17 mouse cellular contexts compared by ENCODE assay signal in genomic region chr10:63652887-63653286, GRCm38 (mm10).
DNase-seq lines count a peak whose midpoint lies in the region; ATAC-seq lines count a peak whose summit lies in the region.
"Had no signal": no experiment of that assay in that cellular context is flagged by ENCODE, and none has a peak within 500 bp of the region (broad histone marks: within the 10 kb centered on the region; RNA-seq: fewer than 3 reads in every experiment).

No protein-coding gene starts in this region.

- peak; percentile 7 for DNase-seq in Muller cell, postnatal 12 days (ENCODE audit: inconsistent ontology term)
- DNase-seq in cerebellum, adult 11-12 months, result peak; percentile 56
- DNase-seq in cerebellum, postnatal 25 days, result peak; percentile 47 to 57
- DNase-seq in lung, postnatal 10 days, result peak; percentile 26
- DNase-seq in thymus, adult 18-20 months, result no peak
- no peak for DNase-seq in hindbrain, embryonic 10.5 days (ENCODE audit: low spot score)
- DNase-seq: gastrocnemius, postnatal 25 days; kidney, adult 8-10 months; kidney, postnatal 4 days; right cerebral cortex, adult 18-20 months; thymus, adult 2 months had no signal

- no peak overlapping the region for H3K27ac ChIP-seq in hindbrain, embryonic 16.5 days (ENCODE audit: low read depth, low read length)
- H3K27ac ChIP-seq in hindbrain, embryonic 10.5 days, result no peak overlapping the region
- H3K27ac ChIP-seq: embryonic facial prominence, embryonic 15.5 days; macrophage; midbrain, embryonic 12.5 days had no signal

- no peak overlapping the region for H3K4me3 ChIP-seq in hindbrain, embryonic 16.5 days (ENCODE audit: low read length)
- no peak overlapping the region for H3K4me3 ChIP-seq in hindbrain, embryonic 10.5 days
- H3K4me3 ChIP-seq: embryonic facial prominence, embryonic 15.5 days; midbrain, embryonic 12.5 days; myocyte had no signal

- no peak overlapping the region for H3K4me2 ChIP-seq in hindbrain, embryonic 16.5 days (ENCODE audit: low read length)
- H3K4me2 ChIP-seq: embryonic facial prominence, embryonic 15.5 days; midbrain, embryonic 12.5 days had no signal

- ATAC-seq in hindbrain, embryonic 16.5 days, result no peak
- ATAC-seq: inflammation-experienced regulatory T-cells, adult 6 months had no signal

- WGBS in hindbrain, embryonic 16.5 days, result 79% methylated on average over 9 of the region's 9 CpGs
- 82% methylated on average over 9 of the region's 9 CpGs for WGBS in hindbrain, embryonic 10.5 days

- no peaks in the 10 kb centered on the region for H3K9me3 ChIP-seq in hindbrain, embryonic 16.5 days (ENCODE audit: control insufficient read depth, low read length)
- H3K9me3 ChIP-seq in hindbrain, embryonic 10.5 days, result no peaks in the 10 kb centered on the region
- H3K9me3 ChIP-seq: embryonic facial prominence, embryonic 15.5 days; midbrain, embryonic 12.5 days had no signal

- no peaks in the 10 kb centered on the region for H3K4me1 ChIP-seq in hindbrain, embryonic 16.5 days (ENCODE audit: control insufficient read depth, insufficient read depth, low read depth, low read length)
- H3K4me1 ChIP-seq in hindbrain, embryonic 10.5 days (replicated peaks), result 0 out of 2 replicates have a peak, but pooled peaks cover 5% of the 10 kb centered on the region
- H3K4me1 ChIP-seq: embryonic facial prominence, embryonic 15.5 days; midbrain, embryonic 12.5 days had no signal

- H3K27me3 ChIP-seq in hindbrain, embryonic 16.5 days (replicated peaks; ENCODE audit: control insufficient read depth, insufficient read depth, low read length), result no peaks in the 10 kb centered on the region
- H3K27me3 ChIP-seq in hindbrain, embryonic 10.5 days (ENCODE audit: insufficient read depth, poor library complexity, severe bottlenecking), result no peaks in the 10 kb centered on the region
- H3K27me3 ChIP-seq: embryonic facial prominence, embryonic 15.5 days; midbrain, embryonic 12.5 days had no signal

- H3K36me3 ChIP-seq in hindbrain, embryonic 16.5 days (ENCODE audit: control insufficient read depth, insufficient read depth, low read length), result no peaks in the 10 kb centered on the region
- no peaks in the 10 kb centered on the region for H3K36me3 ChIP-seq in hindbrain, embryonic 10.5 days
- H3K36me3 ChIP-seq: embryonic facial prominence, embryonic 15.5 days; midbrain, embryonic 12.5 days had no signal

- no peak overlapping the region for H3K9ac ChIP-seq in hindbrain, embryonic 16.5 days (ENCODE audit: low read depth, low read length)
- H3K9ac ChIP-seq: embryonic facial prominence, embryonic 15.5 days; midbrain, embryonic 12.5 days had no signal

Comparison
In these comparisons a context has a peak if more than half of its experiments do, and no peak if none do; other contexts are left out.
1. DNase-seq: peak in Muller cell, postnatal 12 days (single experiment), cerebellum, adult 11-12 months (single experiment), cerebellum, postnatal 25 days (2 of 2) and lung, postnatal 10 days (single experiment); none in thymus, adult 18-20 months (0 of 2) and hindbrain, embryonic 10.5 days (single experiment).